Mouse (Mus musculus) forebrain, embryonic 14.5 days (tissue): ENCODE results near the gene Fgfr2. TPM values are rescaled to one million over a fixed set of nuclear protein-coding genes. Genes with fewer than 3 reads are reported as not detected.
A peak's percentile ranks its signal among the peaks of the same experiment; 100 is the strongest.

Source experiments
- ATAC-seq: fragments of 200-750 bp; cut with Nextera tagmentation; 2 replicates; pipeline ENCODE4 v1.8.0; 2017; ENCODE audit warnings: mild to moderate bottlenecking, moderate library complexity
- DNase-seq: peaks from one replicate; pipeline ENCODE4 v3.0.0-alpha.2; 2015; ENCODE audit warnings: low spot score
- H3K27ac ChIP-seq: fragments of 300-500 bp; sonication (generic); 2 replicates; pipeline ENCODE4 v1.5.1; 2014; ENCODE audit warnings: low read depth, mild to moderate bottlenecking, control low read depth, low read length, moderate library complexity
- H3K27me3 ChIP-seq: fragments of 300-500 bp; sonication (generic); replicated peaks from 2 replicates; pipeline ENCODE4 v1.6.1; 2014; ENCODE audit warnings: low read length, control low read depth, mixed read lengths; ENCODE audit not compliant: control insufficient read depth, insufficient read depth
- H3K36me3 ChIP-seq: fragments of 300-500 bp; sonication (generic); 2 replicates; pipeline ENCODE4 v1.6.1; 2014; ENCODE audit warnings: low read length, control low read depth; ENCODE audit not compliant: control insufficient read depth, insufficient read depth
- H3K4me1 ChIP-seq: fragments of 300-500 bp; sonication (generic); 2 replicates; pipeline ENCODE4 v1.6.1; 2014; ENCODE audit warnings: antibody characterized with exemption, low read length, control low read depth; ENCODE audit not compliant: control insufficient read depth, insufficient read depth
- H3K4me2 ChIP-seq: fragments of 300-500 bp; sonication (generic); 2 replicates; pipeline ENCODE4 v1.6.1; 2014; ENCODE audit warnings: mild to moderate bottlenecking, control low read depth, low read length
- H3K4me3 ChIP-seq: fragments of 300-500 bp; sonication (generic); 2 replicates; pipeline ENCODE4 v1.5.1; 2014; ENCODE audit warnings: low read depth, low read length, control low read depth
- H3K9ac ChIP-seq: fragments of 300-500 bp; sonication (generic); 2 replicates; pipeline ENCODE4 v1.6.1; 2014; ENCODE audit warnings: mild to moderate bottlenecking, low read length, control low read depth, moderate library complexity
- H3K9me3 ChIP-seq: fragments of 300-500 bp; sonication (generic); replicated peaks from 2 replicates; pipeline ENCODE4 v1.6.1; 2016; ENCODE audit warnings: low read length, control low read depth, mixed read lengths; ENCODE audit not compliant: control insufficient read depth
- WGBS: fragments of 180-500 bp; shearing (Covaris S2); extraction: QIAGEN DNeasy Blood & Tissue Kit; methylation state at CpG from one replicate; pipeline ENCODE4 v1.1.7; 2014; 5-methylcytosine and 5-hydroxymethylcytosine counted together
- polyA plus RNA-seq: library from polyadenylated mRNA; unstranded; fragments of >200 nt; fragmentation: Nextera tagmentation; extraction: Ambion mirVana; gene quantifications from 2 replicates; pipeline ENCODE4 v1.2.1, GENCODE M21; 2014

Fgfr2 gene
- polyA plus RNA-seq, 1 experiment from 2014 or later = 35.9 TPM

GRCm38 (mm10) chr7:132658688-132659087 is 464.5 kb downstream of the Fgfr2 start:
- Histone ChIP-seq H3K9me3 (no peaks in the 10 kb centered on the region), H3K4me1 (peaks cover 16% of the 10 kb centered on the region), H3K4me3 (no peak overlapping the region), H3K4me2 (no peak overlapping the region), H3K9ac (no peak overlapping the region), H3K36me3 (no peaks in the 10 kb centered on the region), H3K27me3 (no peaks in the 10 kb centered on the region), H3K27ac (no peak overlapping the region)
- DNase-seq (no peak), ATAC-seq (no peak)
- 71% methylated on average over 5 of the region's 5 CpGs for WGBS

- H3K36me3 ChIP-seq = no peaks in the 10 kb centered on the region
- no peak overlapping the region for H3K4me2 ChIP-seq
- no peak overlapping the region for H3K4me3 ChIP-seq
- WGBS = 8% methylated on average over 9 of the region's 9 CpGs
- H3K4me1 ChIP-seq = peaks cover 16% of the 10 kb centered on the region
- H3K27me3 ChIP-seq = no peaks in the 10 kb centered on the region
- DNase-seq (no peak), ATAC-seq (no peak)
- H3K9ac ChIP-seq = no peak overlapping the region
- H3K9me3 ChIP-seq = no peaks in the 10 kb centered on the region
- no peak overlapping the region for H3K27ac ChIP-seq
Observed at GRCm38 (mm10) chr7:132658058-132658450, 465.1 kb downstream of the Fgfr2 start.

- no peak overlapping the region for H3K4me3 ChIP-seq
- no peaks in the 10 kb centered on the region for H3K9me3 ChIP-seq
- no peak overlapping the region for H3K4me2 ChIP-seq
- H3K36me3 ChIP-seq = no peaks in the 10 kb centered on the region
- H3K4me1 ChIP-seq = peaks cover 16% of the 10 kb centered on the region
- no peak overlapping the region for H3K9ac ChIP-seq
- no peak overlapping the region for H3K27ac ChIP-seq
- WGBS = 36% methylated on average over 14 of the region's 14 CpGs
- H3K27me3 ChIP-seq = no peaks in the 10 kb centered on the region
- no peak for DNase-seq
- ATAC-seq = no peak
Observed at GRCm38 (mm10) chr7:132657371-132658057, 465.6 kb downstream of the Fgfr2 start.

GRCm38 (mm10) chr7:132656548-132656947 is 466.6 kb downstream of the Fgfr2 start:
- ATAC-seq (peak; percentile 72), DNase-seq (peak; percentile 88)
- H3K4me2 ChIP-seq = no peak overlapping the region
- H3K4me3 ChIP-seq = no peak overlapping the region
- H3K9me3 ChIP-seq = no peaks in the 10 kb centered on the region
- H3K27ac ChIP-seq = no peak overlapping the region
- no peak overlapping the region for H3K9ac ChIP-seq
- H3K27me3 ChIP-seq = no peaks in the 10 kb centered on the region
- WGBS = 4% methylated on average over 3 of the region's 3 CpGs
- peaks cover 16% of the 10 kb centered on the region for H3K4me1 ChIP-seq
- no peaks in the 10 kb centered on the region for H3K36me3 ChIP-seq

GRCm38 (mm10) chr7:132656075-132656474 is 467.1 kb downstream of the Fgfr2 start:
- Histone ChIP-seq H3K36me3 (no peaks in the 10 kb centered on the region), H3K27ac (no peak overlapping the region), H3K4me2 (no peak overlapping the region), H3K9ac (no peak overlapping the region), H3K4me3 (no peak overlapping the region), H3K9me3 (no peaks in the 10 kb centered on the region), H3K4me1 (peaks cover 16% of the 10 kb centered on the region), H3K27me3 (no peaks in the 10 kb centered on the region)
- DNase-seq (peak; percentile 94), ATAC-seq (peak; percentile 80)
- WGBS = 6% methylated on average over 9 of the region's 9 CpGs

GRCm38 (mm10) chr7:132654412-132654811 is 468.7 kb downstream of the Fgfr2 start:
- DNase-seq (no peak), ATAC-seq (no peak)
- no peaks in the 10 kb centered on the region for H3K36me3 ChIP-seq
- H3K9ac ChIP-seq = no peak overlapping the region
- H3K4me1 ChIP-seq = peaks cover 13% of the 10 kb centered on the region
- H3K9me3 ChIP-seq = no peaks in the 10 kb centered on the region
- no peak overlapping the region for H3K4me3 ChIP-seq
- 83% methylated on average over 3 of the region's 3 CpGs for WGBS
- H3K27me3 ChIP-seq = no peaks in the 10 kb centered on the region
- no peak overlapping the region for H3K4me2 ChIP-seq
- H3K27ac ChIP-seq = no peak overlapping the region

GRCm38 (mm10) chr7:132646514-132646913 is 476.6 kb downstream of the Fgfr2 start:
- no peaks in the 10 kb centered on the region for H3K36me3 ChIP-seq
- DNase-seq = no peak

GRCm38 (mm10) chr7:132644605-132645279 is 478.4 kb downstream of the Fgfr2 start:
- Histone ChIP-seq H3K4me1 (peaks cover 6% of the 10 kb centered on the region; the same call in 1 of the 2 replicates), H3K27me3 (no peaks in the 10 kb centered on the region)
- DNase-seq = no peak

More at GRCm38 (mm10) chr7:132646514-132646913, 476.6 kb downstream of the Fgfr2 start:
- 100% methylated on average over 1 of the region's 1 CpGs for WGBS
- Histone ChIP-seq H3K9me3 (no peaks in the 10 kb centered on the region), H3K9ac (no peak overlapping the region), H3K4me2 (no peak overlapping the region), H3K4me1 (no peaks in the 10 kb centered on the region; the same call in 1 of the 2 replicates), H3K4me3 (no peak overlapping the region), H3K27ac (no peak overlapping the region), H3K27me3 (no peaks in the 10 kb centered on the region)
- ATAC-seq = no peak

GRCm38 (mm10) chr7:132641606-132642005 is 481.5 kb downstream of the Fgfr2 start:
- Histone ChIP-seq H3K9ac (no peak overlapping the region), H3K4me1 (peaks cover 6% of the 10 kb centered on the region; the same call in 1 of the 2 replicates), H3K27me3 (no peaks in the 10 kb centered on the region), H3K4me3 (no peak overlapping the region), H3K9me3 (no peaks in the 10 kb centered on the region), H3K4me2 (no peak overlapping the region), H3K27ac (no peak overlapping the region), H3K36me3 (no peaks in the 10 kb centered on the region)
- no peak for DNase-seq
- no peak for ATAC-seq
- WGBS = 95% methylated on average over 1 of the region's 1 CpGs

More at GRCm38 (mm10) chr7:132644605-132645279, 478.4 kb downstream of the Fgfr2 start:
- Histone ChIP-seq H3K9me3 (no peaks in the 10 kb centered on the region), H3K4me3 (no peak overlapping the region), H3K9ac (no peak overlapping the region), H3K4me2 (no peak overlapping the region), H3K27ac (no peak overlapping the region), H3K36me3 (no peaks in the 10 kb centered on the region)
- WGBS = 90% methylated on average over 11 of the region's 11 CpGs
- ATAC-seq = no peak
